Mouse (Mus musculus) hindbrain, embryonic 11.5 days (tissue): Measurements from ENCODE around the gene Cox14. TPM values are rescaled to one million over a fixed set of nuclear protein-coding genes. Genes with fewer than 3 reads are reported as not detected.
"Not testable (repeated sequence)": the region's sequence is repeated elsewhere in the genome, so short reads cannot be mapped to it uniquely, and the experiment has no call there.

Source experiments
- ATAC-seq: fragments of 200-750 bp; cut with Nextera tagmentation; 2 replicates; pipeline ENCODE4 v1.8.0; 2017; ENCODE audit warnings: mild to moderate bottlenecking, moderate TSS enrichment, moderate library complexity; ENCODE audit not compliant: low FRiP score
- DNase-seq: peaks from one replicate; pipeline ENCODE4 v3.0.0-alpha.2; 2015; ENCODE audit warnings: low spot score
- H3K27ac ChIP-seq: fragments of 300-500 bp; sonication (generic); 2 replicates; pipeline ENCODE4 v1.5.1; 2014; ENCODE audit warnings: mild to moderate bottlenecking, low read depth, low read length
- H3K27me3 ChIP-seq: fragments of 300-500 bp; sonication (generic); 2 replicates; pipeline ENCODE4 v1.6.1; 2014; ENCODE audit warnings: mild to moderate bottlenecking, low read length, moderate library complexity, mixed read lengths; ENCODE audit not compliant: control insufficient read depth, insufficient read depth
- H3K36me3 ChIP-seq: fragments of 300-500 bp; sonication (generic); 2 replicates; pipeline ENCODE4 v1.6.1; 2014; ENCODE audit warnings: mild to moderate bottlenecking, low read length, moderate library complexity, mixed read lengths; ENCODE audit not compliant: control insufficient read depth, insufficient read depth
- H3K4me1 ChIP-seq: fragments of 300-500 bp; sonication (generic); replicated peaks from 2 replicates; pipeline ENCODE4 v1.6.1; 2014; ENCODE audit warnings: low read length, mixed read lengths; ENCODE audit not compliant: control insufficient read depth, insufficient read depth
- H3K4me2 ChIP-seq: fragments of 300-500 bp; sonication (generic); replicated peaks from 2 replicates; pipeline ENCODE4 v1.6.1; 2014; ENCODE audit warnings: mild to moderate bottlenecking, low read depth, low read length
- H3K4me3 ChIP-seq: fragments of 300-500 bp; sonication (generic); 2 replicates; pipeline ENCODE4 v1.5.1; 2014; ENCODE audit warnings: low read depth, low read length
- H3K9ac ChIP-seq: fragments of 300-500 bp; sonication (generic); 2 replicates; pipeline ENCODE4 v1.6.1; 2014; ENCODE audit warnings: low read depth, low read length
- H3K9me3 ChIP-seq: fragments of 300-500 bp; sonication (generic); 2 replicates; pipeline ENCODE4 v1.6.1; 2016; ENCODE audit warnings: low read length; ENCODE audit not compliant: control insufficient read depth
- WGBS: fragments of 180-500 bp; shearing (Covaris S2); extraction: QIAGEN DNeasy Blood & Tissue Kit; methylation state at CpG from one replicate; pipeline ENCODE4 v1.1.7; 2014; 5-methylcytosine and 5-hydroxymethylcytosine counted together
- polyA plus RNA-seq: library from polyadenylated mRNA; unstranded; fragments of >200 nt; fragmentation: Nextera tagmentation; extraction: Ambion mirVana; gene quantifications from 2 replicates; pipeline ENCODE4 v1.2.1, GENCODE M21; 2014

Cox14 gene
- polyA plus RNA-seq, 1 experiment from 2014 or later: 148 TPM

DNA sequence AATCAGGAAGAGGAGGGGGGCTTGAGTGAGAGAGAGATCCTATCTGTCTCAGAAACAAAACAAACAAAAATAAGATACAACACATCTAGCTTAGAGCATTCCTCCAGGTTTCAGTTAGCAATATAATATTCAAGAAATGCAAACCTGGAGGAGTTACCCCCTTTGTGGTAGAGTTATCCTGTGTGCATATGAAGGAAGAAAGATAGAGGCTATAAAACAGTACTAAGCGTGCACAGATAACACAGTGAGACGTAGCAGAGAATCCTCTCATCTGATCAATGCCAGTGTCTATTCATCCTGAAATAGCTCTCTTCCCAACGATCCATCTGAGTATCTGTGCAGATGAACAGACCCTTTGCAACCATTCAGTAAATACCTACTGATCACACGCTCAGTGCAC, 42.0 kb downstream of the Cox14 start:
- Histone ChIP-seq H3K9me3 (no peaks in the 10 kb centered on the region), H3K4me1 (no peaks in the 10 kb centered on the region; the same call in 1 of the 2 replicates), H3K4me3 (no peak overlapping the region), H3K36me3 (no peaks in the 10 kb centered on the region), H3K4me2 (no peak overlapping the region), H3K27ac (no peak overlapping the region), H3K27me3 (no peaks in the 10 kb centered on the region), H3K9ac (no peak overlapping the region)
- no peak for DNase-seq
- no peak for ATAC-seq
- WGBS: 90% methylated on average over 4 of the region's 4 CpGs

DNA sequence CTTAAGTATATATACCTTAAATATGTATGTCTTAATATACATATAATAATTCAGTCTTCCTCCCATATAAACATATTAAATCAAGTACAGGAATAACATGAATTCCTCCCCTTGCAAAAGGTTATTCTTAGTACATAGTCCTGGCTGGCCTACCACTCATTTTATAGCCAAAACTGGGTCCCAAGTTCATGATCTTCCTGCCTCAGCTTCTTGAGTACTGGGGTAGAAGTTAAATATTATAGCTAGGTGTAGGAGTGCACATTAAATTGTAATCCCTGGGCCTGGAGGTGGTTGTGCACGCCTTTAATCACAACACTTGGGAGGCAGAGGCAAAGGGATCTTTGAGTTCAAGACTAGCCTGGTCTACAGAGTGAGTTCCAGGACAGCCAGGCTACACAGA, 43.3 kb downstream of the Cox14 start:
- no peak for ATAC-seq

DNA sequence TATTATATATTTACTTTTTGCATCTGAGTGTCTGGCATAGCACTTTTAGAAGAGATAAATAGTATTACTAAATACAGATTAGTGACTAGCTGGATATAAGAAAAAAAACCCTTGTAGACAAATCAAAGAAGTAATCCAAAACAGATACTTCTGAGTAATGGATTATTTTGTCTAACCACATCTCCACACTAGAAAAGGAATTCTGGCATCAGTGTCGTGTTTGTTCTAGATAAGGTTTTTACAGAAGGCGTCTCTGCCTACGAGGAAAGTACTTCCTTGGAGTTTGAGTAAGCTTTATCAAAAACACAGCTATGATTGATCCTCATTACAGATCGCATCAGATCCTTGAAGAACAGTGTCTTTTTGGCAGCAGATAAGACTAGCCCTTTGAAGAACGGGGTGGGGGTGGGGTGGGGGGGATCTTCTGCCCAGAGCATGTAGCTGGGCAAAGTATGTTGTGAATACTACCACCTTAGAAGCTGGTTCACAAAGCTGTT, 45.6 kb downstream of the Cox14 start:
- 40% methylated on average over 5 of the region's 5 CpGs for WGBS
- DNase-seq (no peak), ATAC-seq (no peak)
- Histone ChIP-seq H3K36me3 (no peaks in the 10 kb centered on the region), H3K9ac (peak overlapping the region; percentile 91), H3K27me3 (no peaks in the 10 kb centered on the region), H3K4me1 (no peaks in the 10 kb centered on the region; the same call in 1 of the 2 replicates), H3K9me3 (no peaks in the 10 kb centered on the region), H3K4me2 (peak overlapping the region; percentile 92), H3K4me3 (peak overlapping the region; percentile 67), H3K27ac (no peak overlapping the region)

More for the DNA sequence above, 43.3 kb downstream of the Cox14 start:
- Histone ChIP-seq H3K27ac (no peak overlapping the region), H3K4me3 (no peak overlapping the region), H3K9ac (no peak overlapping the region), H3K4me2 (no peak overlapping the region), H3K27me3 (no peaks in the 10 kb centered on the region), H3K36me3 (no peaks in the 10 kb centered on the region), H3K4me1 (no peaks in the 10 kb centered on the region; the same call in 1 of the 2 replicates), H3K9me3 (no peaks in the 10 kb centered on the region)
- DNase-seq: no peak
- 88% methylated on average over 1 of the region's 1 CpGs for WGBS

DNA sequence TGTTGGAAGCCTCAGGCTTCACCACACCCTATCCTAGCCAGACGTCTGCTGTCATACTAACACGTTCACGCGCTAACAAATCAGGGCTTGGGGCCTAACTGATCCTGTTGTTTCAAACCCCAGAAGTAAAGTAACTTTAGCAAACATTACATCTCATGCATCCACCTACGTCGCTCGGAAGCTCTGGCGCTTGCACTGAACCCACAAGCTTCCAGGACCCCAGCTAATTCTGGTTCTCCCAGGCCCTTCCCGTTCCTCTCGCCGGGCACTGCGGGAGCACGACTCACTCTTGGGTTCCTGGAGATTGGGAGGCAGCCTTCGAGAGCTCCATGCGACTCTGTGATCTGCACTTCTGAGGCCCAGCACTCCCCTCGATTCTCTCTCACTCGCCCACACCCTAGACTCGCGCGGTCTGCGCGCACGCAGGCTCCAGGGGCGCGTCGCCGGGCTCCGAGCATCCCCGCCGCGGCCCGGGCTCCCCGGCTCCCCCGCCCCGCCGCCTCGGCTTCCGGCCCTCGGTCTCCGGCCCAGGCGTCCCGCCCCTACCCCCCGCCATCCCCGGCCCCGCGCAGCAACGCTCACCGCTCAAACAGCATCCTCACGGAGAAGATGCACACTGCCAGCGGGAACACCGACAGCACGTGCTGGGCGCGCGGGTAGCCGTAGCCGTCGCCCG, 46.3 kb downstream of the Cox14 start:
- under 1% methylated on average over 33 of the region's 59 CpGs for WGBS
- Histone ChIP-seq H3K4me1 (no peaks in the 10 kb centered on the region; the same call in 1 of the 2 replicates), H3K4me2 (peak overlapping the region; percentile 92), H3K36me3 (no peaks in the 10 kb centered on the region), H3K4me3 (peak overlapping the region; percentile 67), H3K9me3 (no peaks in the 10 kb centered on the region), H3K9ac (peak overlapping the region; percentile 91), H3K27me3 (no peaks in the 10 kb centered on the region), H3K27ac (peak overlapping the region; percentile 92)
- DNase-seq: peak; percentile 64
- peak; percentile 85 for ATAC-seq

DNA sequence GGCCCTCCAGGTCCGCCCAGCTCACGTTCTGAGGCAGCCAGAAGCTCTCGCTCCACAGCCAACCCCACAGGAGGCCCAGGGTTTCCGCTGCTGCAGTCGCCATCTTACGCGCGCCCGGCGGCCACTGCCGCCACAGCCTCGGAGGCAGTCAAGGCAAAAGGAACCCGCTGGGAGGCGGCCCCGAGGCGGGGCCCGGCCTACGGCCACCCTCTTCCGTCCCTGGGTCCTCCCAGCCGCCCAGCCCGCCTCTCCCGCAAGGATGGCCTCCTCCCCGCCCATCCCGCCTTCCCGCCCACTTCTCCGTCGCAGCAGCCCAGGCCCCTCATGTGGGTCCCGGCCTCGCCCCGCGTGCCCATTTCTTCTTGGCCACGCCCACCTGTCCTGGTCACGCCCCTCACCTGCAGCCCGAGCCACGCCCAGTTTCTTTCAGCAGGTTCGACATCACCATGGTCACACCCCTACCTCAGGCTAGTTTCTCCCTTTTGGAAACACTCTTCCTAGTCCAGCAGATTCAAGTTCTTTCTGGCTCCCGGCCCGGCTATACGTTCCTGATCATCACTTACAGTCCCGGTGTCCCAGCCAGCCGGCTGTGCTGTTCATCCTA, 47.0 kb downstream of the Cox14 start:
- Histone ChIP-seq H3K4me3 (peak overlapping the region; percentile 67), H3K27me3 (no peaks in the 10 kb centered on the region), H3K36me3 (no peaks in the 10 kb centered on the region), H3K4me2 (peak overlapping the region; percentile 92), H3K9ac (peak overlapping the region; percentile 91), H3K4me1 (no peaks in the 10 kb centered on the region; the same call in 1 of the 2 replicates), H3K9me3 (no peaks in the 10 kb centered on the region), H3K27ac (peak overlapping the region; percentile 92)
- under 1% methylated on average over 27 of the region's 41 CpGs for WGBS
- DNase-seq (peak; percentile 83), ATAC-seq (peak; percentile 89)

DNA sequence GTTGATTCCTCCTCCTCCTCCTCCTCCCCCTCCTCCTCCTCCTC, 47.3 kb downstream of the Cox14 start, which contains the start of gene Cers5:
Gene Cers5, minus strand, starts transcription at position 5 of the 44 bp plus-strand sequence.
- not testable (repeated sequence) for ATAC-seq, H3K27me3 ChIP-seq, H3K36me3 ChIP-seq, H3K4me1 ChIP-seq, H3K9me3 ChIP-seq, DNase-seq
- Histone ChIP-seq H3K9ac (peak within 1 kb of the TSS; percentile 91), H3K4me2 (peak within 1 kb of the TSS; percentile 92), H3K4me3 (peak within 1 kb of the TSS; percentile 67), H3K27ac (peak within 1 kb of the TSS; percentile 92)

DNA sequence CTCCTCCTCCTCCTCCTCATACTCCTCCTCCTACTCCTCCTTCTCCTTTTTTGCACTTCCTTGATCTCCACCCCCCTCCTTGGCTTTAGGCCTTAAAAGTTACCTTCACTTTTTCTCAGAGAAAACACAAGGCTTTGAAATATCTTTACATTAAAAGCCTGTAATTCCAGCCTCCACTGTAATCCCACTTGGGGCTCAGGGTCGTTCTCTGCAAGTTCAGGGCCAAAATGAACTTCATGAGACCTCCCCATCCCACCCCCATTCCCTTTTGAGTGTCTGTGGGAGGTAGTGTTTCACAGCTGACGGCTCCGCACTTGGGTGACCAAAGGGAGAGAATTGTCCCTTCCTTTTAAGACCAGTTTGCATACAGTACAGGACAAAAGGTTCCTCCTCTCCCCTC, 47.5 kb downstream of the Cox14 start:
- no peaks in the 10 kb centered on the region; the same call in 1 of the 2 replicates for H3K4me1 ChIP-seq
- DNase-seq (peak; percentile 17), ATAC-seq (no peak)
- H3K36me3 ChIP-seq: no peaks in the 10 kb centered on the region
- H3K4me3 ChIP-seq: no peak overlapping the region
- H3K27ac ChIP-seq: no peak overlapping the region
- WGBS: 29% methylated on average over 3 of the region's 3 CpGs
- H3K9ac ChIP-seq: no peak overlapping the region
- H3K4me2 ChIP-seq: no peak overlapping the region
- H3K9me3 ChIP-seq: no peaks in the 10 kb centered on the region
- H3K27me3 ChIP-seq: no peaks in the 10 kb centered on the region

Other genes starting within 250 kb of the Cox14 start
- 0.97 and 2.3 TPM in 2 replicates for gene Faim2, start 197.5 kb upstream of the Cox14 start, polyA plus RNA-seq
- not detected in 2 replicates for gene Aqp2, start 146.6 kb upstream of the Cox14 start, polyA plus RNA-seq
- gene Aqp5, start 134.8 kb upstream of the Cox14 start, polyA plus RNA-seq: 0.28 and 0.36 TPM in 2 replicates
- 1.0 and 1.7 TPM in 2 replicates for gene Aqp6, start 124.2 kb upstream of the Cox14 start, polyA plus RNA-seq
- 161 and 202 TPM in 2 replicates for gene Racgap1, start 74.0 kb upstream of the Cox14 start, polyA plus RNA-seq
- gene Asic1, start 55.2 kb upstream of the Cox14 start, polyA plus RNA-seq: 14.4 and 21.0 TPM in 2 replicates
- gene Smarcd1, start 23.5 kb upstream of the Cox14 start, polyA plus RNA-seq: 99.1 and 103 TPM in 2 replicates
- gene Gm17349, start 20.1 kb upstream of the Cox14 start, polyA plus RNA-seq: not detected in 2 replicates
- gene Gpd1, start 8.1 kb upstream of the Cox14 start, polyA plus RNA-seq: 0.25 and 0.36 TPM in 2 replicates
- 61.6 and 66.6 TPM in 2 replicates for gene Cers5, start 47.3 kb downstream of the Cox14 start, polyA plus RNA-seq
- 30.8 and 31.8 TPM in 2 replicates for gene Lima1, start 149.8 kb downstream of the Cox14 start, polyA plus RNA-seq
- 0.05 TPM in 1 of 2 replicates, not detected in the other for gene Fam186a, start 241.4 kb downstream of the Cox14 start, polyA plus RNA-seq
- gene Larp4, start 244.4 kb downstream of the Cox14 start, polyA plus RNA-seq: 34.2 and 38.8 TPM in 2 replicates